Mouse (Mus musculus): ENCODE results near the gene Uvssa. TPM values are rescaled to one million over a fixed set of nuclear protein-coding genes. Genes with fewer than 3 reads are reported as not detected.
"Not testable (repeated sequence)": the region's sequence is repeated elsewhere in the genome, so short reads cannot be mapped to it uniquely, and the experiment has no call there.

The Uvssa gene
- 1 to 10 TPM; 6.8 to 7.9 TPM for total RNA-seq (2021)
- long read RNA-seq, experiment 1, partial matches to known transcripts = 1 of 1 reads
- long read RNA-seq, experiment 1, other reads (novel, unspliced or antisense) = 0 of 1 reads
- long read RNA-seq, experiment 2, partial matches to known transcripts = 2 of 3 reads
- long read RNA-seq, experiment 2, other reads (novel, unspliced or antisense) = 1 of 3 reads

GRCm38 (mm10) chr5:33378302-33378854 lies at the start of gene Uvssa:
TSS of gene Uvssa (plus strand) at chr5:33378549.
- DNase-seq (ENCODE audit: low spot score in 2 of 2) = peak; percentile 99
- intact Hi-C loops (cut with DNase I) = loop anchor here (2.0 to 10.0 kb wide), 2 partner anchors 104 to 174 kb away; partner anchors contain the start of gene Ctbp1

DNA sequence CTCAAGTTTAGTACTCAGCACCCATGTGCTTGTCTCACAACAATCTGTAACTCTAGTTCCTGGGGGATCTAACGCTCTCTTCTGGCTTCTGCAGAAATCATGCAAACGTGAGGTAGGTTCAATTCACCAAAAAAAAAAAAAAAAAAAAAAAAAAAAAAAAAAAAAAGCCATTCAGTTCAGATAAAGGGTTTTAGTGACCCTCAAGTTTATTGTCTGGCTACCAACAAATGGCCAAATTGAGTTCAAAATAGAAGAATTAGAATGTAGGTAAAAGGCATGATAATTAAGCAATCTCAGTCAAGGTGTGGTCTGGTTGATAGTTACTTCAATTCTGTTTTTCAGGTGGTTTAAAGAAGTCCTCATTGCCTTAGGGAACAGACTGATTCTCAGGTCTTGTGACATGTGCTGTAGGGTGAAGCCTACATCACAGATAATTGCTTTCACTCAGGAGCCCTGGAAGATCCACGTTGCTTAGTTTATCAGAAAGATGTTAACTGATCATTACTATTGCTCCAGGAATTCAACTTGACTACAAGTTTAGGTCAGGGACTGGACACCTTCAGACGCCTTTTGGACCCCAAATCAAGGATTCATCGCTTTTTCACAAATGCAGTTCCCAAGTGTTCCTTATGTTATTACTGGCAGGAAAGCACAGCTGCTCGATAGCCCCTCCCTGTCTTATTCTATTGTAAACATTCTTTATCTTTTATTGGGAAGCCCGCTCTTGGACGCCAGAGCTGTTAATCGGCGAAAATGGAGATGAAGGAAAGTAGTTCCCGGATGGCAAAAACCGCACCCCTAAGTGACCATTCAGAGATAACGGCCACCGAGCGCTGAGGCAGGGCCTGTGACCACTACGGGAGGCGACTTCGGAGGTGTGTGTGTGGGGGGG lies 43.7 kb upstream of the Uvssa start:
- no peak for DNase-seq (ENCODE audit: low spot score in 2 of 2)
- intact Hi-C loops (cut with DNase I) = loop anchor here (5.0 kb wide), 1 partner anchor 38 kb away; no protein-coding TSS in a partner anchor

- intact Hi-C loops (cut with DNase I) = loop anchor here (5.0 kb wide), 1 partner anchor 37 kb away; no protein-coding TSS in a partner anchor
- DNase-seq (ENCODE audit: low spot score in 2 of 2) = peak; percentile 98 to 99
These were observed 42.9 kb upstream of the Uvssa start, which contains the start of gene Maea for GRCm38 (mm10) chr5:33335273-33335976. TSS of gene Maea (plus strand) at chr5:33335509.

GRCm38 (mm10) chr5:33335977-33336360 lies 42.4 kb upstream of the Uvssa start:
- intact Hi-C loops (cut with DNase I) = loop anchor here (1.0 to 5.0 kb wide), 2 partner anchors 36 to 61 kb away; no protein-coding TSS in a partner anchor
- DNase-seq (ENCODE audit: low spot score in 2 of 2) = peak; percentile 10 to 21

DNA sequence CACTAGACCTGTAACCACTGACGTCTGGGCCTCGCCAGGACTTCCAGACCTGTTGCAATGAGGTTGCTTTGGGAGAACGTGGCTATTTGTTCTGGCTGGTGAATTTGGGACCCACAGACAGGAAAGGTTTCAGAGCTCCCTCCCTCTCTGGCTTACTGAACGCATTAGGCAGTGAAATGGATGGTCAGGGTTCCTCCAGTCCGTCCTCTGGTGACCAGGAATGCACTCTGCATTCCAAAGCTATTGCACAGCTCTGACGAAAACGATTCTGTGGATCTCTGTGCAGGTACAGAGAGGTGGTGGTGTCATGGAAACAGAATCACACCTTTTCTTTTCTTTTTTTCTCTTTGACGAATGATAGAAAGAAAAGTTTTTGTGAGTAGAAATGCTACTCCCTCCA lies 41.1 kb upstream of the Uvssa start:
- intact Hi-C loops (cut with DNase I) = loop anchor here (5.0 kb wide), 1 partner anchor 35 kb away; no protein-coding TSS in a partner anchor
- no peak for DNase-seq (ENCODE audit: low spot score in 2 of 2)

- DNase-seq (ENCODE audit: low spot score in 2 of 2) = no peak
- intact Hi-C loops (cut with DNase I) = no loop called here
These were observed 37.2 kb upstream of the Uvssa start for GRCm38 (mm10) chr5:33341165-33341564.

GRCm38 (mm10) chr5:33342248-33342647 lies 36.1 kb upstream of the Uvssa start:
- intact Hi-C loops (cut with DNase I); DNase-seq (ENCODE audit: low spot score in 2 of 2): not testable (repeated sequence)

DNA sequence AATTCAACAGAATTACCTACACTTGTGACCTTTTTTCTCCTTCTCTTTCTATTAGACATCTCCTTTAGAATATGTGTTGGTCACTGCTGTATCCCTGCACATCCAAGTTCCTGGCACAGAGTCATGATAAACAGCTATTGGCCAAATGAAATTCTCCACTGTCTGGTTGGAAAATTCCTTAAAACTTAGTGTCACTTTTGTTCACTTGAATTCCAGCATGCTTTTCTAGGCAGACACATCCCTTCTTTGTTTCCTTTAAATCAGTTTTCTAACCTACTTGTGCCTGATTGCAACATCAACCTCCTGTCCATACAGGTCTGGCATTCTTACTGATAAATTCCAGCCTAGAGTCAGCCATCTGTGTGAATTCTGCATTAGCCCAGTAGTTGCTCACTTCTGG lies 35.5 kb upstream of the Uvssa start:
- intact Hi-C loops (cut with DNase I) = no loop called here

GRCm38 (mm10) chr5:33343571-33343970 lies 34.8 kb upstream of the Uvssa start:
- intact Hi-C loops (cut with DNase I) = no loop called here
- DNase-seq (ENCODE audit: low spot score in 2 of 2) = no peak

More for the DNA sequence above, 35.5 kb upstream of the Uvssa start:
- DNase-seq (ENCODE audit: low spot score in 2 of 2) = no peak

GRCm38 (mm10) chr5:33344070-33344469 lies 34.3 kb upstream of the Uvssa start:
- intact Hi-C loops (cut with DNase I) = no loop called here

DNA sequence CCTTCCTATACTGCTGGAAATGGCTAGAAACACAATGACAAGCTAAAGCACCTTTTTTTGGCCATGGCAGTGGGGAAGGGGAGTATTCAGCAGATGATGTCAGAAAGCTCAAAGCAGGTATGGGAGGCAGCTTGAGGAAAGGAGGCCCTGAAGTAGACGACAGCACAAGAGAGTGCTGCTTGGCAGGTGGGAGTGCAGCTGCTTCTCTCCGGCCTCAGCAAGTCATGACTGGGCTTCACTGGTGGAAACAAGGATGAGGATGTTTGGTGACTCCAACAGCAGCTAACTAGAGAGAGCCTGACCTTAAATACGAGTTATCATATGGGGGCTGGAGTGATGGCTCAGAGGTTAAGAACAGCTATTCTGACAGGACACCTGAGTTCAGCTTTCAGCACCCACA lies 30.7 kb upstream of the Uvssa start:
- intact Hi-C loops (cut with DNase I) = no loop called here
- no peak for DNase-seq (ENCODE audit: low spot score in 2 of 2)

More at GRCm38 (mm10) chr5:33344070-33344469, 34.3 kb upstream of the Uvssa start:
- no peak for DNase-seq (ENCODE audit: low spot score in 2 of 2)

GRCm38 (mm10) chr5:33349205-33349604 lies 29.1 kb upstream of the Uvssa start:
- intact Hi-C loops (cut with DNase I) = no loop called here
- DNase-seq (ENCODE audit: low spot score in 2 of 2) = no peak

- intact Hi-C loops (cut with DNase I) = no loop called here
- no peak for DNase-seq (ENCODE audit: low spot score in 2 of 2)
These were observed 28.6 kb upstream of the Uvssa start for GRCm38 (mm10) chr5:33349706-33350105.

- intact Hi-C loops (cut with DNase I) = no loop called here
- no peak for DNase-seq (ENCODE audit: low spot score in 2 of 2)
These were observed 26.6 kb upstream of the Uvssa start for GRCm38 (mm10) chr5:33351556-33352272.

DNA sequence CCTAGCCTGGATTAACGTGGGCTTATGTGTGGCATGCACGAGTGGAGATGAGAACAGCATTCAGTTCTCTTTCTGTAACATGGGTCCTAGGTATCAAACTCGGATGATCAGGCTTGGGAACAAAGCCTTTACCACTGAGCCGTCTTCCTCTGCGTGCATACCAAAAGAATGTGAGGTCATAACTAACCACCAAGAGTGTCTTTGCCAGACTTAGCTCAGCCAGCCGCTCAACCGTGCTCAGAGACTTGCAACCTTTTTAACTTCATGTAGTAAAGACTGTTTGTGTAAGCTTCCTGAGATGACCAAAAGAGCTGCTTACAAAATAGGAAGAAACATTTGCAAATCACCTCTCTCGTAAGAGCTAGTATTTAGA lies 26.1 kb upstream of the Uvssa start:
- intact Hi-C loops (cut with DNase I) = no loop called here
- no peak for DNase-seq (ENCODE audit: low spot score in 2 of 2)

DNA sequence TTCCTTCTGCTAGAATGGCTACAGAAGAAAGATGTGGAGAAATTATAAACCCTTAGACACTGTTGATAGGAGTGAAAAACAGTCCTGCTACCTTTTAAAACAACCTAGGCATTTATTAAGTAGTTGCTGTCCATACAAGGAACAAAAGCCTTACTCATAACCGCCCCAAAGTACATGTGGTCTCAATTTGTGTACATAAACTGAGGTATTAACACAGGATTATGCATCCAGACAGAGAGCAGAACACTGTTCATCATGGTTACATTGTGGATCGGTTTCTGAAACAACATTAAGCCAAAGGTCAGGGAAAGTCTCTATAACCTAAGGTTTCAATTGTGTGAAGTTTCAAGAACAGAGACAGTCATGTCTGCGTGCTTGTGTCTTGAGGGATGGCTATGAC lies 25.3 kb upstream of the Uvssa start:
- intact Hi-C loops (cut with DNase I) = no loop called here
- DNase-seq (ENCODE audit: low spot score in 2 of 2) = no peak

DNA sequence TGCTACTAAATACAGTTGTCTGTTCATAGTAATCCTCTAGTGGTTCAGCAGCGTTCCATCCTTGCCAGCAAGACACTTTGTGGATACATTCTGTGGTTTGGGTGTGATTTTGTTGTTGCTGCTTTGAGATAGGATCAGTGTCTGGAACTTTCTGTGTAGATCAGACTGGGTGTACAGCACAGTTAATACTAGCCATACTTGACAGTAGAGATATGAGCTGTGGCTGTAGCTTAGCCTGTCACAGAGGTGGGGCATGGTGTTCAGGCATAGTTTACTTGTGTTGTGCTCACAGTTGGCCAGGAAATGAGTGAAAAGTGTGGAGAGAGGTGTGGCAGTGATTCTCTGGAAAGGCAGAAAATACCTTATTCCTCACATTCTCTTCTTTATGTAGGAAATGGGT lies 20.9 kb upstream of the Uvssa start:
- DNase-seq (ENCODE audit: low spot score in 2 of 2) = no peak
- intact Hi-C loops (cut with DNase I) = no loop called here

- DNase-seq (ENCODE audit: low spot score in 2 of 2) = no peak
- intact Hi-C loops (cut with DNase I) = no loop called here
These were observed 19.9 kb upstream of the Uvssa start for GRCm38 (mm10) chr5:33358467-33358866.

- intact Hi-C loops (cut with DNase I) = no loop called here
- no peak for DNase-seq (ENCODE audit: low spot score in 2 of 2)
These were observed 15.1 kb upstream of the Uvssa start for GRCm38 (mm10) chr5:33363263-33363662.
